Mouse (Mus musculus) lung, postnatal 0 days (tissue): Measurements from ENCODE around the gene Slx4ip.

Experiments used
- CTCF ChIP-seq: IDR thresholded peaks from 2 replicates; pipeline ENCODE4 v1.5.1; 2016; ENCODE audit warnings: antibody characterized with exemption, mild to moderate bottlenecking
- EP300 ChIP-seq: IDR thresholded peaks from 2 replicates; pipeline ENCODE4 v1.6.1; 2016; ENCODE audit warnings: antibody characterized with exemption, mild to moderate bottlenecking, control low read depth

GRCm38 (mm10) chr2:136896131-136896530, 5.1 kb downstream of the Slx4ip start:
- no peak for TF ChIP-seq CTCF
- no peak for TF ChIP-seq EP300
